In the genomic region with DNA sequence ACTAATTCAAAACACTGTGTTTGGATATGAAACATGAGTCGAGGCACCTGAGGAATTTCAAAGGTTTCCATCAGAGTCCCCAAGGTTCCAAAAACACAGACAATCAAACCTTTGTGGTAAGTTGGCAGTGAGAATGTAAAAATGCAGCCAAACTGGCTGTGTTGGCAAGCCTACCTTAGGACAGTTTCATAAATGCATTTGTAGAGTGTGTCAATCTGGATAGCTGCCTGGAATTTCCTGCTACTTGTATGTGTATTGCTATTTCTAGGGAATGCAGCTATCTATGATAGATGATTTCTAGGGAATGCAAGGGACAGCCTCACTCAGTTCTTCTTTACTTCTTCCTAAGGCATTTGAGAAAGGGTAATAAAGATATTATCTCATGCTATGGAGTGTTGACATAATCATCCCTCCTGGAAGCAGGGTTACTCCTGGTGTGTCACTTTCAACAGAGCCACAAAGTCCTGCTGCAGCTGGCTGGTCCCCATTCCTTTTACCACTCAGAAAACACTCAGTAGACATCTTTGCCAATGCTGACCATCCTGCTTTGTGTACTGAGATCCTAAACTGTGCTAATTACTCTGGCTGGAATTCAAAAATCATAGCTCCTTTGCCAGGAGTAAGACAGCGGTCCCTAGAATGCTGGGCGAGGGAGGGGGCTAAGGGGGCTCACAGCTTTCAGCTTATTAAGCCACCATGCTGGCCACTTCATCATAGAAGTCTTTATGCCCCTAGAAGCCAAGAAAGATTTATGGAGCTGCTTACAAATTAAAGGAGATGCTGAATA, we compare ENCODE assay signal across 10 mouse cellular contexts.
DNase-seq lines count a peak whose midpoint lies in the region; ATAC-seq and TF ChIP-seq lines count a peak whose summit lies in the region.
"Had no signal": no experiment of that assay in that cellular context is flagged by ENCODE, and none has a peak within 500 bp of the region (broad histone marks: within the 10 kb centered on the region; RNA-seq: fewer than 3 reads in every experiment).

No protein-coding gene starts in this region.

- peak; percentile 5 for DNase-seq in adrenal gland, postnatal 10 days
- no peak for DNase-seq in adrenal gland, postnatal 36 days
- DNase-seq in layer of hippocampus, adult 9-10 months (ENCODE audit: low spot score), result peak; percentile 7
- DNase-seq in layer of hippocampus, adult 2 months (ENCODE audit: low spot score in 2 of 2), result no peak
- peak; percentile 98 for DNase-seq in fat pad, adult 2 months (ENCODE audit: extremely low read depth, low read depth, low spot score)
- DNase-seq in thymus, postnatal 25 days, result no peak
- DNase-seq in gastrocnemius, postnatal 25 days, result no peak

- no peak overlapping the region for H3K27ac ChIP-seq in layer of hippocampus, adult 2 months
- no peak overlapping the region for H3K27ac ChIP-seq in limb, embryonic 13.5 days
- H3K27ac ChIP-seq: liver, embryonic 12.5 days had no signal

- no peaks in the 10 kb centered on the region for H3K36me3 ChIP-seq in limb, embryonic 13.5 days
- H3K36me3 ChIP-seq: liver, embryonic 12.5 days had no signal

- TF ChIP-seq CTCF in layer of hippocampus, adult 2 months (conservative IDR thresholded peaks at IDR 0.05), result no peak

- peaks cover 14% of the 10 kb centered on the region; the same call in 1 of the 2 replicates for H3K4me1 ChIP-seq in limb, embryonic 13.5 days
- H3K4me1 ChIP-seq: liver, embryonic 12.5 days had no signal

- 36% methylated on average over 3 of the region's 3 CpGs for WGBS in limb, embryonic 13.5 days

- H3K4me3 ChIP-seq in layer of hippocampus, adult 2 months, result no peak overlapping the region
- no peak overlapping the region for H3K4me3 ChIP-seq in limb, embryonic 13.5 days
- H3K4me3 ChIP-seq: liver, embryonic 12.5 days had no signal

- H3K9me3 ChIP-seq in limb, embryonic 13.5 days, result no peaks in the 10 kb centered on the region
- H3K9me3 ChIP-seq: liver, embryonic 12.5 days had no signal

- peak; percentile 58; the same call in 1 of the 2 replicates for ATAC-seq in limb, embryonic 13.5 days (ENCODE audit: low FRiP score, low read depth)
- ATAC-seq: intestine, postnatal 0 days; liver, embryonic 12.5 days had no signal

- H3K9ac ChIP-seq in limb, embryonic 13.5 days, result no peak overlapping the region
- H3K9ac ChIP-seq: liver, embryonic 12.5 days had no signal

- H3K27me3 ChIP-seq in limb, embryonic 13.5 days, result no peaks in the 10 kb centered on the region
- H3K27me3 ChIP-seq: liver, embryonic 12.5 days had no signal

- H3K4me2 ChIP-seq in limb, embryonic 13.5 days (replicated peaks), result no peak overlapping the region
- H3K4me2 ChIP-seq: liver, embryonic 12.5 days had no signal

Comparison
In these comparisons a context has a peak if more than half of its experiments do, and no peak if none do; other contexts are left out.
1. DNase-seq: peak in adrenal gland, postnatal 10 days (single experiment), layer of hippocampus, adult 9-10 months (single experiment) and fat pad, adult 2 months (single experiment); none in adrenal gland, postnatal 36 days (0 of 2), layer of hippocampus, adult 2 months (0 of 2), thymus, postnatal 25 days (single experiment) and gastrocnemius, postnatal 25 days (single experiment).